Mouse (Mus musculus): ENCODE data around the gene Il10rb. TPM values are rescaled to one million over a fixed set of nuclear protein-coding genes. Genes with fewer than 3 reads are reported as not detected.

The Il10rb gene
- polyA plus RNA-seq, 1 experiment from 2014 or later = 9.0 TPM

DNA sequence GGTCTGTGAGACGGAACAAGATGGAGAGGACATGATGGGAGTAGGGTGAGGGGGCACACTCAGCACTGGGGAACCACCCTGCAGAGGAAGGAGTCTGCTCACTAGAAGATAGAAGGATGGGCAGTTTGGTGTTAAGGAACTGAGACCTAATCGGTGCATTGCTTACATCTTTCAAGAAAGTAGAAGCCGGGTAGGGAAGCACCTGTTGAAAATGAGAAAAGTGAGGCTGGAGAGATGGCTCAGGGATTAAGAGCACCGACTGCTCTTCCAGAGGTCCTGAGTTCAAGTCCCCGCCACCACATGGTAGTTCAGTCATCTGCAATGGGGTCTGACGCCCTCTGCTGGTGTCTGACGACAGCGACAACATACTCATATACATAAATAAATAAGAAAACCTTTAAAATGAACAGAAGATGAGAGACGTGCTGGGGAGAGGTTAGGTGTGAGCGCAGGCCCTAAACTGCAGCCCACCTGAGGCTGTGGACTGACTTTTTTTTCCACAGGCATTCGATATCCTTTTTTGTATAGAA, 53.9 kb downstream of the Il10rb start:
- no peaks in the 10 kb centered on the region for H3K36me3 ChIP-seq (ENCODE audit: control insufficient read depth, insufficient read depth, low read length)
- ATAC-seq (ENCODE audit: low FRiP score) (no peak), DNase-seq (ENCODE audit: low spot score) (no peak)
- no peak overlapping the region for H3K9ac ChIP-seq (ENCODE audit: low read depth, low read length)
- H3K4me2 ChIP-seq (replicated peaks; ENCODE audit: low read depth, low read length) = no peak overlapping the region
- H3K4me1 ChIP-seq (replicated peaks; ENCODE audit: control insufficient read depth, insufficient read depth, low read length) = no peaks in the 10 kb centered on the region
- no peak overlapping the region for H3K4me3 ChIP-seq (ENCODE audit: low read depth, low read length)
- 68% methylated on average over 11 of the region's 11 CpGs for WGBS
- H3K27me3 ChIP-seq (ENCODE audit: control insufficient read depth, insufficient read depth, low read length) = no peaks in the 10 kb centered on the region
- H3K27ac ChIP-seq (ENCODE audit: low read depth, low read length) = no peak overlapping the region
- no peaks in the 10 kb centered on the region for H3K9me3 ChIP-seq (ENCODE audit: control insufficient read depth, low read length)

DNA sequence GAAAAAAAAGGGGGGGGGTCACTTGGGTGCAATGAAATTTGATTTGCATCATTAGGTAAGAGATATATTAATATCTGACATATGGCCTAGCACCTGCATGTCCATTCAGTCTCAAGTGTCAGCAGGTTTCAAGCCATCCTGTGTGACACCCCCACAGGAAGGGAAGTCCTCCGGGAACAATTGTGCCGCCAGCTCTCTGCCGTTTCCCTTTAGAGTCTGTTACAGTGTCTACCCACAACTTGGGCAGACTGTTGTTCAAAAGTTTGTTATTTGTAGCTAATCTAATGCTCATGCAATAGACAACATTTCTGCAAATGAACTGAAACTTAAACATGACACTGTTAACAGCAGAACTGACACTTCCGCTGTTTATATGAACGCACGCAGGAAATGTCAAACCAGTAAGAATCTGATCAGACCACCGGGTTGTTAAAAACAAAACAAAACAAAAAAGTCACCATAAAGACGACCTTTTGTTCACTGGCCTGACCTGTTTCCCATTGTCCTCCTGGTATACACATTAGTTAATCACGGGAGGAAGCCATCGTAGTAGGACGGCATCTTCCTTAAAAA, 55.2 kb downstream of the Il10rb start:
- DNase-seq (ENCODE audit: low spot score) (no peak), ATAC-seq (ENCODE audit: low FRiP score) (no peak)
- no peaks in the 10 kb centered on the region for H3K27me3 ChIP-seq (ENCODE audit: control insufficient read depth, insufficient read depth, low read length)
- H3K4me1 ChIP-seq (replicated peaks; ENCODE audit: control insufficient read depth, insufficient read depth, low read length) = 0 out of 2 replicates have a peak, but pooled peaks cover 2% of the 10 kb centered on the region
- H3K4me2 ChIP-seq (replicated peaks; ENCODE audit: low read depth, low read length) = no peak overlapping the region
- WGBS = 74% methylated on average over 11 of the region's 11 CpGs
- no peaks in the 10 kb centered on the region for H3K9me3 ChIP-seq (ENCODE audit: control insufficient read depth, low read length)
- no peak overlapping the region for H3K27ac ChIP-seq (ENCODE audit: low read depth, low read length)
- H3K4me3 ChIP-seq (ENCODE audit: low read depth, low read length) = no peak overlapping the region
- H3K9ac ChIP-seq (ENCODE audit: low read depth, low read length) = no peak overlapping the region
- H3K36me3 ChIP-seq (ENCODE audit: control insufficient read depth, insufficient read depth, low read length) = no peaks in the 10 kb centered on the region

DNA sequence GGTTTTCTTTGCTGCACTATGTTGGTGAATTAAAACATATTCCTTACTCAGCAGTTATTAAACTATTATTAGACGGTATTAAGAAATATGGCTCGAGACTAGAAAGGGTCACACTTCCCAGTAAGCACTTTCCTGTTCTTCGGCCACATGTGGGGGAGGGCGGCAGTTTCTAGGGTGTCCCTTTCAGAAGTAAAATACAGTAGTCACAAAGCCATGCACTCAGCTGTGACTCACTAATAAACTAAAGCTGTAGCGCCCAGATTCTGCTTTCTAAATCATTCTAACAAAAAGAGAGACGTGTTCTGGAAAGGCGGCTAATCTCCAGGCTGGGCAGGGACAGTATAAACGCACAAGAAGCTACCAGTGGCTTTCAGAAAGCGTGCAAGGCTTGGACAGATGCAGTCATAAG, 55.8 kb downstream of the Il10rb start:
- no peak overlapping the region for H3K4me2 ChIP-seq (replicated peaks; ENCODE audit: low read depth, low read length)
- H3K9me3 ChIP-seq (ENCODE audit: control insufficient read depth, low read length) = no peaks in the 10 kb centered on the region
- H3K36me3 ChIP-seq (ENCODE audit: control insufficient read depth, insufficient read depth, low read length) = no peaks in the 10 kb centered on the region
- ATAC-seq (ENCODE audit: low FRiP score) = no peak
- H3K27me3 ChIP-seq (ENCODE audit: control insufficient read depth, insufficient read depth, low read length) = no peaks in the 10 kb centered on the region
- no peak overlapping the region for H3K9ac ChIP-seq (ENCODE audit: low read depth, low read length)
- H3K4me3 ChIP-seq (ENCODE audit: low read depth, low read length) = no peak overlapping the region
- no peak for DNase-seq (ENCODE audit: low spot score)
- peaks cover 2% of the 10 kb centered on the region; the same call in 1 of the 2 replicates for H3K4me1 ChIP-seq (replicated peaks; ENCODE audit: control insufficient read depth, insufficient read depth, low read length)
- H3K27ac ChIP-seq (ENCODE audit: low read depth, low read length) = no peak overlapping the region
- WGBS = 64% methylated on average over 9 of the region's 9 CpGs

DNA sequence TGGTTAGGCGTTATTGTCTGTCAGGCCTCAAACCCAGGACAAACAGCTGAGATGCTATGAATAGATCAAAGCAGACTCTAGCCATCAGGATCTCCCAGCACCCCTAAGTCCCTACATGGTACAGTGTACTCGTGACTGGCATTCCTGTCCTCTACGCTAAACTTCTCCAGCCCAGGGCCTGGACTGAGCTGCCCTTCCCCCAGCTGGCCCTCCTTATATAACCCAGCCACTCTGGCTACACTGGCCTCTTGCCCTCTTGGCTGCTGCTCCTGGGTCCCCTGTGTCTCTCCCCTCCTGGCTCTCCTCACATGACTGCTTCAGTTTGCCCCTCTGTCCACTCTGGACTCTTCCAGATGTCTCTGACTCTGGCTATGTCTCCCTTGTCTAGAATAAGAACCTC, 56.7 kb downstream of the Il10rb start:
- Histone ChIP-seq H3K4me2 (replicated peaks; ENCODE audit: low read depth, low read length) (no peak overlapping the region), H3K4me3 (ENCODE audit: low read depth, low read length) (no peak overlapping the region), H3K27me3 (ENCODE audit: control insufficient read depth, insufficient read depth, low read length) (no peaks in the 10 kb centered on the region), H3K9ac (ENCODE audit: low read depth, low read length) (no peak overlapping the region), H3K4me1 (replicated peaks; ENCODE audit: control insufficient read depth, insufficient read depth, low read length) (peaks cover 2% of the 10 kb centered on the region; the same call in 1 of the 2 replicates), H3K9me3 (ENCODE audit: control insufficient read depth, low read length) (no peaks in the 10 kb centered on the region), H3K27ac (ENCODE audit: low read depth, low read length) (no peak overlapping the region), H3K36me3 (ENCODE audit: control insufficient read depth, insufficient read depth, low read length) (no peaks in the 10 kb centered on the region)
- DNase-seq (ENCODE audit: low spot score) (no peak), ATAC-seq (ENCODE audit: low FRiP score) (no peak)
- 74% methylated on average over 3 of the region's 3 CpGs for WGBS

DNA sequence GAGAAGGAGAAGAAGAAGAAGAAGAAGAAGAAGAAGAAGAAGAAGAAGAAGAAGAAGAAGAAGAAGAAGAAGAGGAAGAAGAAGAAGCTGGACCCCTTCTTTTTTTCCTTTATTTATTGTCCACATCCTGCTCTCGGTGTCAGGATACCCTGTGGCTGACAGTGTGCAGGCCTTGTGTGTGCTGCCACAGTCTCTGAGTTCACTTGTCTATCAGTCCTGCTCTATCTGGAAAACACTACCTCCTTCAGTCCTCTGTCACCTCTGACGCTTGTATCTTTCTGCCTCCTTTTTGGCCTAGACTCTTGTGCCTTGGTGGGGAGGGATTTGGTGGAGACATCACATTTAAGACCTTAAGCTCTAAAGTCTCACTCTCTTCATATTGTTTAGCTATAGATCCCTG, 57.4 kb downstream of the Il10rb start:
- WGBS = 85% methylated on average over 2 of the region's 2 CpGs

DNA sequence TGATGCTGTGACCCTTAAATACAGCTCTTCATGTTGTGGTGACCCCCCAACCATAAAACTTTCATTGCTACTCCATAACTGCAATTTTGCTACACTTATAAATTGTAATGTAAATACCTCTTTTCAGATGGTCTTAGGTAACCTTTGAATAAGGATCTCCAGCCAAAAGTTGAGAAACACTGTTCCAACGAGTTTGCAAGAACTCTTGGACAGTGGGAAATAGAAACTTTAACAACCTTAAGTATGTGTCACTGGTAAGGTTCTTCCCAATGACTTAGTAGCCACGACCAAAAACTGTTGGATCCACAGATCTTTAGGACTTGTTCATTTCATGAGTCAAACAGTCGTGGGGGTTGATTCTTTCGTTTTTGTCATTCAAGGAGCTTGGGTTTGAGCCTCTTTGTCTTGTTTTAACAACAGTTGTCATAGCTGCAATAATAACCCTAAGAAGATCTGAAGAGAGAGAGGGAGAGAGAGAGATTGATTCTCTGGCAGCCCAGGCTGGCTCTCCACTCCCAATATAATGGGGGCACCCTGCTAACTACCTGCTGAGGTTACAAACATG, 58.0 kb downstream of the Il10rb start:
- Histone ChIP-seq H3K9ac (ENCODE audit: low read depth, low read length) (peak overlapping the region; percentile 42; the same call in 1 of the 2 replicates), H3K4me3 (ENCODE audit: low read depth, low read length) (peak overlapping the region; percentile 53), H3K4me2 (replicated peaks; ENCODE audit: low read depth, low read length) (peak overlapping the region; percentile 85), H3K27ac (ENCODE audit: low read depth, low read length) (no peak overlapping the region), H3K4me1 (replicated peaks; ENCODE audit: control insufficient read depth, insufficient read depth, low read length) (peaks cover 2% of the 10 kb centered on the region; the same call in 1 of the 2 replicates), H3K36me3 (ENCODE audit: control insufficient read depth, insufficient read depth, low read length) (no peaks in the 10 kb centered on the region), H3K9me3 (ENCODE audit: control insufficient read depth, low read length) (no peaks in the 10 kb centered on the region), H3K27me3 (ENCODE audit: control insufficient read depth, insufficient read depth, low read length) (no peaks in the 10 kb centered on the region)
- 0 out of 2 replicates have a peak, but pooled peaks have one; percentile 1 for ATAC-seq (ENCODE audit: low FRiP score)
- WGBS = 80% methylated on average over 4 of the region's 4 CpGs
- DNase-seq (ENCODE audit: low spot score) = no peak

More for the DNA sequence above, 57.4 kb downstream of the Il10rb start:
- no peaks in the 10 kb centered on the region for H3K36me3 ChIP-seq (ENCODE audit: control insufficient read depth, insufficient read depth, low read length)
- H3K4me1 ChIP-seq (replicated peaks; ENCODE audit: control insufficient read depth, insufficient read depth, low read length) = peaks cover 2% of the 10 kb centered on the region; the same call in 1 of the 2 replicates
- no peaks in the 10 kb centered on the region for H3K27me3 ChIP-seq (ENCODE audit: control insufficient read depth, insufficient read depth, low read length)
- no peak overlapping the region for H3K9ac ChIP-seq (ENCODE audit: low read depth, low read length)
- ATAC-seq (ENCODE audit: low FRiP score) (no peak), DNase-seq (ENCODE audit: low spot score) (no peak)
- no peaks in the 10 kb centered on the region for H3K9me3 ChIP-seq (ENCODE audit: control insufficient read depth, low read length)
- no peak overlapping the region for H3K4me2 ChIP-seq (replicated peaks; ENCODE audit: low read depth, low read length)
- H3K4me3 ChIP-seq (ENCODE audit: low read depth, low read length) = no peak overlapping the region
- no peak overlapping the region for H3K27ac ChIP-seq (ENCODE audit: low read depth, low read length)

DNA sequence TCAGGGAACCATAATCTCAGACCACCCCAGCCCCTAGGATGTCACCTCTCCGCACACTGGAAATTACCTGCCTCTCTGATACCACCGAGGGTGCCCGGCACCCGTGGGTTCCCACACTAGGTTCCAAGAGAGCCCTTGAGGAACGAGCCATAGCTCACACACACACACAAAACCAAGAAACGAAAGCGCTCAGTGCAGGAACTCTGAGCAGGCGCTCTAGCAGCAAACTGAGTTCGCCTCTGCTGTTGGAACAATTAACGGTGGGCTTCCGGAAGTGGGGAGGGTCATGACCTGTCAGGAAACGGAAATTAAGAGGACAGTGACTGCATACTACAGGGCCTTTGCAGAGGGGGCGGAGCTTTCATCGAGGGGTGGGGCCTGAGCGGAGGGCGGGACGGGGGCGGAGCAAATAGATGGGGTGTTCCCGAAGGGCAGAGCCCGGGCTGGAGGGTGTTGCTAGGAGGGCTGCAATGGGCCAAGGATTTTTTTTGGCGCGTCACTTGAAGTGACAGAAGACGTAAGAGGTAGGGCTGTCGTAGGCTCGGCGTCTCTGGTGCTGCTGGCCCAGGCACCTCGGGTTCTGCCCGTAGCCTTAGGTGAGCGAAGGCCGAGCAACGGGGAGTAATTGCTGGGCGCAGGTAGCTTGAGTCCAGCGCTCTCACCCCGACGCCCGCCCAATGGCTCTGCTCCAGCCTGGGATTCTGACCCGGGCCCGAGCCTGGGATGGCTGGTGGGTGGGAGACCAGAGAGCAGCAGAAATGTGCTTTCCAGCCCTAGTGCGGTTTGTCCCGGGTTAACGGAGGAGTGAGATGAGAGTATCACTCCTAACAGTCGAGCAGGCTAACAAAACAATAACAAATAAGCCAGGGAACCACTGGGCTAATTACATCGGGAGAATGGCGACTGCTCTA, 58.9 kb downstream of the Il10rb start:
- DNase-seq (ENCODE audit: low spot score) (peak; percentile 94), ATAC-seq (ENCODE audit: low FRiP score) (peak; percentile 97)
- Histone ChIP-seq H3K4me2 (replicated peaks; ENCODE audit: low read depth, low read length) (peak overlapping the region; percentile 85), H3K9me3 (ENCODE audit: control insufficient read depth, low read length) (no peaks in the 10 kb centered on the region), H3K4me3 (ENCODE audit: low read depth, low read length) (peak overlapping the region; percentile 53), H3K36me3 (ENCODE audit: control insufficient read depth, insufficient read depth, low read length) (no peaks in the 10 kb centered on the region), H3K9ac (ENCODE audit: low read depth, low read length) (peak overlapping the region; percentile 46), H3K4me1 (replicated peaks; ENCODE audit: control insufficient read depth, insufficient read depth, low read length) (peaks cover 2% of the 10 kb centered on the region; the same call in 1 of the 2 replicates), H3K27ac (ENCODE audit: low read depth, low read length) (peak overlapping the region; percentile 19; the same call in 1 of the 2 replicates), H3K27me3 (ENCODE audit: control insufficient read depth, insufficient read depth, low read length) (no peaks in the 10 kb centered on the region)
- 2% methylated on average over 44 of the region's 44 CpGs for WGBS

DNA sequence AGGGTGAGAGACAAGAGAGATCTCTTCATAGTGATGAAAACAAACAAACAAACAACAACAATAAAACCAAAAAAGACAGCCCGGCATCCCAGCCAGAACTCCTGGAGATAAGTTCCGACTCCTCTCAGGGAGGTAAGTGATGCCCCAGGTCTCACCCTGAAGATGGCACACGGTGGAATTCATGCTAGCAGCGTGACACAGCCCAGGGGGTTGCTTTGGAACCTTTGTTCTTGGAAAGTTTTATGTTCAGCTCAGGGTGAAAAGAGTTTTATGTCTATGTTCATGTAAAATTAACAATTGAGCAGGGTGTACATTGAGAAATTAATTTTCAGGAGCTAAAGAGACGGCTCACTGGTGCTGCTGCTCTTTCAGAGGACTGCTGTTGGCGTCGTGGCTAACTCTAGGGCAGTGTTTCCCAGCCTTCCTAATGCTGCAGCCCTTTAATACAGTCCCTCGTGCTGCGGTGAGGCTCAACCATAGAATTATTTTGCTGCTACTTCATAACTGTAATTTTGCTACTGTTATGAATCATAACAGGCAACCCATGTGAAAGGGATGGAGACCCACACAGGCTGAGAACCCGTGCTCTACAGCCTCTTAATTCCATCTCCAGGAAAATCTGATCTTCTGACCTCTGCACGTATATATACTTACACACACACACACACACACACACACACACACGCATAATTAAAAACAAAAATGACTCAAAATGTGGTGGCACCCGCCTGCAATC, 59.7 kb downstream of the Il10rb start:
- WGBS = 59% methylated on average over 13 of the region's 13 CpGs
- Histone ChIP-seq H3K36me3 (ENCODE audit: control insufficient read depth, insufficient read depth, low read length) (no peaks in the 10 kb centered on the region), H3K9ac (ENCODE audit: low read depth, low read length) (peak overlapping the region; percentile 46; the same call in 1 of the 2 replicates), H3K9me3 (ENCODE audit: control insufficient read depth, low read length) (no peaks in the 10 kb centered on the region), H3K4me3 (ENCODE audit: low read depth, low read length) (peak overlapping the region; percentile 53), H3K4me1 (replicated peaks; ENCODE audit: control insufficient read depth, insufficient read depth, low read length) (peaks cover 2% of the 10 kb centered on the region; the same call in 1 of the 2 replicates), H3K27me3 (ENCODE audit: control insufficient read depth, insufficient read depth, low read length) (no peaks in the 10 kb centered on the region), H3K27ac (ENCODE audit: low read depth, low read length) (no peak overlapping the region), H3K4me2 (replicated peaks; ENCODE audit: low read depth, low read length) (peak overlapping the region; percentile 85)
- ATAC-seq (ENCODE audit: low FRiP score) = no peak; the same call in 1 of the 2 replicates
- no peak for DNase-seq (ENCODE audit: low spot score)
